Mouse (Mus musculus): ENCODE data around the gene Nufip1.

DNA sequence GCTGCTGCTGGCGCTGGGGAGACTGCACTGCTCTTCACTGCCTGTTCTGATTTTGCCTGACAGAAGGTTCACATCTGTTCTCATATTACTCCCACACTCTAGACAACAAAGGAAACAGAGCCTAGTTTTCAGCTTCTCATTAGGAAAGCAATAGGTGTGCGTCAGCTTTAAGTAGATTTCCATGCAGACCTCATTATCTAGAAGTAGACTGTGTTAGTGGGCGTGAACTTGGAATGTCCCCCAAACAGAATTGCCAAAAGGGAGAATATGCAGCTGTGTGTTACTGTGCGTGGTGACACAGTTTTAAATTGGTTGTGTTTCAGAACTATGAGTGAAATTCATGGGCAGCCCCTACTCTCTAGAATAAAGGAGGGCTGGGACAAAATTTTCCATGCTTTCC is 9.8 kb downstream of the Nufip1 start:
- TF ChIP-seq POLR2A (IDR thresholded peaks at IDR 0.05; ENCODE audit: extremely low read depth, insufficient read depth, low read length) (no peak), CTCF (IDR thresholded peaks at IDR 0.05; ENCODE audit: low read depth, low read length) (no peak)
